Mouse (Mus musculus) thymus, adult 2 months (tissue): ENCODE results near the gene Calcoco2. TPM values are rescaled to one million over a fixed set of nuclear protein-coding genes. Genes with fewer than 3 reads are reported as not detected.
A peak's percentile ranks its signal among the peaks of the same experiment; 100 is the strongest.
"Not testable (repeated sequence)": the region's sequence is repeated elsewhere in the genome, so short reads cannot be mapped to it uniquely, and the experiment has no call there.

ENCODE experiments used
- DNase-seq: peaks from one replicate; pipeline ENCODE4 v3.0.0; 2021
- H3K27ac ChIP-seq: fragments of 200-500 bp; 2 replicates; pipeline ENCODE4 v1.5.1; 2012; ENCODE audit warnings: low read length, control low read depth; ENCODE audit not compliant: control insufficient read depth, insufficient read depth
- H3K27me3 ChIP-seq: fragments of 200-500 bp; 2 replicates; pipeline ENCODE4 v1.6.1; 2012; ENCODE audit warnings: mild to moderate bottlenecking, low read length, moderate library complexity, mixed read lengths; ENCODE audit not compliant: control insufficient read depth, insufficient read depth
- H3K36me3 ChIP-seq: fragments of 200-500 bp; 2 replicates; pipeline ENCODE4 v1.6.1; 2012; ENCODE audit warnings: mild to moderate bottlenecking, low read length, moderate library complexity; ENCODE audit not compliant: control insufficient read depth, insufficient read depth
- H3K4me1 ChIP-seq: fragments of 200-500 bp; replicated peaks from 2 replicates; pipeline ENCODE4 v1.6.1; 2012; ENCODE audit warnings: low read length; ENCODE audit not compliant: control insufficient read depth, insufficient read depth
- H3K4me3 ChIP-seq: fragments of 200-500 bp; 2 replicates; pipeline ENCODE4 v1.5.1; 2012; ENCODE audit warnings: mild to moderate bottlenecking, low read length, control low read depth, moderate library complexity; ENCODE audit not compliant: control insufficient read depth, insufficient read depth
- CTCF ChIP-seq: fragments of 200-500 bp; IDR thresholded peaks from 2 replicates; pipeline ENCODE4 v1.5.1; 2012; ENCODE audit warnings: mild to moderate bottlenecking, control low read depth, low read length, moderate library complexity, borderline replicate concordance; ENCODE audit not compliant: control insufficient read depth, poor library complexity, insufficient read depth; ENCODE audit errors: extremely low read depth
- POLR2A ChIP-seq: fragments of 200-500 bp; IDR thresholded peaks from 2 replicates; pipeline ENCODE4 v1.6.1; 2012; ENCODE audit warnings: mild to moderate bottlenecking, low read length, control low read depth, moderate library complexity; ENCODE audit not compliant: control insufficient read depth, poor library complexity, insufficient read depth; ENCODE audit errors: extremely low read depth
- WGBS: fragments of 180-500 bp; shearing (Covaris S2); methylation state at CpG from one replicate; pipeline ENCODE4 v1.1.7; 2018; 5-methylcytosine and 5-hydroxymethylcytosine counted together
- polyA plus RNA-seq: library from polyadenylated mRNA; depleted of rRNA; stranded (reverse); fragments of >200 nt; gene quantifications from 2 replicates; pipeline ENCODE4 v1.2.3, GENCODE M21; 2012

Calcoco2 gene
- polyA plus RNA-seq, 1 experiment = not detected

DNA sequence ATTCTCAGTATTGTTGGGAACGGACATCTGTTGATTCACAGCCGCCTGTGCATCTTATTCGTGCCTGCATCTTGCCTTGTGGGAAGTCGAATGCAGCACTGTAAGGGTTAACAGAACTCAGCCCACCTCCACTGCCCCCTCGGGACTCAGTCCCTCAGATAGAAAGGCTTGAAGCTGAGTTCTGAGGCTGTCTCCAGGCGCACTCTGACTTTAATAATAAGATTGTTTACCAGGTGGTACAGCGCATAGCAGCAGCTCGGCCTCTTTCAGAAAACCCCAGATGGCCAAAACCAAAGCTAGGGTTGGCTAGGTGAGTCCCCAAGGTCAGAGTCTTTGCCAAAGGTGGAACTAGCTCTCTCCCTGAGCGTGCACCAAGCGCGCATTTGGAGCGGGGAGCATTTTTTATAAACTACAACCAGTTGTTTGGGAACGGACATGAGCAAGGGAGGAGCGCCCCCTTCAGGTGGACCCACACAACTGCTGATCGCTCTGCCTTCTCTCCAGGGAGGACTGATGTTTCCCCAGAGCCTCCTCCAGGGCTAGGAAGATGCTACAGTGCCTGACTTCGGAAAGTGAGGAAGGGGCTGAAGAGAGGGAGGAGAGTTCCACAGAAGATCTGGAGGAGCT lies 21.6 kb upstream of the Calcoco2 start, which contains the start of gene Ttll6:
Gene Ttll6, plus strand, starts transcription at position 548 of the 627 bp plus-strand sequence.
- TF ChIP-seq CTCF (peak; percentile 62; the same call in 1 of the 2 replicates), POLR2A (no peak)
- Histone ChIP-seq H3K36me3 (no peaks in the 10 kb centered on the region), H3K4me1 (no peaks in the 10 kb centered on the region), H3K27ac (no peak within 1 kb of the TSS), H3K27me3 (no peaks in the 10 kb centered on the region), H3K4me3 (no peak within 1 kb of the TSS)
- 38% methylated on average over 16 of the region's 16 CpGs for WGBS
- DNase-seq = peak; percentile 23

DNA sequence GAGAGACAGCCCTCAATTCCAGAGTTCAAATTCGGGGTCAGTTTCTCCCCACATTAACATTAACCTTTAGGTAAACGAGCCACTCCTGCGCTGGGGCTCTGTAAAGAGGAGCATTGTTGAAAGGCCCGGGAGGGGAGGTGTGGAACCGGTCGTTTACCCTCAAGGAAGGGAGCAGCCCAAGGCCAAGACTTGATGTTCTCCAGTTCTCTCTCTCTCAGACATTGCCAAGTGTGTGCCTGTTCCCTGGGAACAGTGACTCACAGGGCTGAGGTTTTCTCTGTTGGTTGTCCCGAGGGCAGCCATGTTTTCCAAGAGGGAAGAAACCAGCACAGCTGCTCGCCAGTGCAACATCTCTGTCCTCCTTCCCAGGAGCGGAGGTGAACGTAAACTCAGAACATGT lies 18.8 kb upstream of the Calcoco2 start:
- H3K4me1 ChIP-seq = no peaks in the 10 kb centered on the region
- WGBS = 84% methylated on average over 10 of the region's 10 CpGs
- TF ChIP-seq CTCF (no peak), POLR2A (no peak)
- H3K27ac ChIP-seq = no peak overlapping the region
- no peak overlapping the region for H3K4me3 ChIP-seq
- DNase-seq = no peak
- no peaks in the 10 kb centered on the region for H3K36me3 ChIP-seq
- no peaks in the 10 kb centered on the region for H3K27me3 ChIP-seq

DNA sequence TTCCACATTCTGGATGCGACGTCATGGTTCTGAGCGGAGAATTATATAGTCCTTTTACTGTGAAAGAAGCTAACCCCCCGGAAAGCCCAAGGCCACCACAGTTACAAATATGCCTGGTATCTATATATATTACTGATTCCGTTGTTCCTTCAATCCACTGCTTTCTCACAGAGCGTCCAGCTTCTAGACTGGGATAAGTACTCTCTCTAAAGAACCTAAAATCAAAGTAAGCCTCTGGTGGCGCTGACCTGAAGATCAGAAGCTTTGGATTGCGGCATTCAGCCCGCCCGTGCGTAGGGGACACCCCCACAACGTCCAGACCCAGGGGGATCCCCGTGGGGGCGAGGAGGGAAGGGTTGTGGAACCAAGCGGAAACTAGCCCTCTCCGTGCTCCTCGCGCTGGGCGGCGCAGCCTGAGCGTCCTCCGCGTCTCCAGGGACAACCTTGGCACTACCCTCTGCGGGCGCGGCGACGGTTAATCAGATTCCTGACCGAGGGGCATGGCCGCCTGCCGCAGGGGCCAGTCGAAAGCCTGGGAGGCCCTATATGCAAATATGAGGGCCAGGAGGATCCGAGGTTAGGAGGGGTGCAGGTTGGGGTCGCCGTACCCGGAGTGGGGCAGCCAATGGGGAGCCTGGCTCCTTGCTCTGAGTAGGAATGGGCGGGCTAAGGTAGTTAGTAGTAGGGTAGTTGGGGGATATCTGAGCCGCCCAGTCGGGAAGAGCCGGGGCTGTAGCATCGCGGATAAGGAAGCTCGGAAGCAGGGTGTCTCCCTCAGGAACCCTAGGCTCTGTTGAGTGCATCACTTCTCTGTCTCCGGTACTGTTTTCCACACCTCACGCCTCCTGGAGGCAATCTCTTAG lies 12.5 kb upstream of the Calcoco2 start:
- H3K27ac ChIP-seq = no peak overlapping the region
- WGBS = 9% methylated on average over 45 of the region's 45 CpGs
- no peaks in the 10 kb centered on the region for H3K36me3 ChIP-seq
- no peak for TF ChIP-seq CTCF
- no peak for TF ChIP-seq POLR2A
- H3K4me3 ChIP-seq = no peak overlapping the region
- no peaks in the 10 kb centered on the region for H3K4me1 ChIP-seq
- DNase-seq = no peak
- peaks cover 7% of the 10 kb centered on the region; the same call in 1 of the 2 replicates for H3K27me3 ChIP-seq

DNA sequence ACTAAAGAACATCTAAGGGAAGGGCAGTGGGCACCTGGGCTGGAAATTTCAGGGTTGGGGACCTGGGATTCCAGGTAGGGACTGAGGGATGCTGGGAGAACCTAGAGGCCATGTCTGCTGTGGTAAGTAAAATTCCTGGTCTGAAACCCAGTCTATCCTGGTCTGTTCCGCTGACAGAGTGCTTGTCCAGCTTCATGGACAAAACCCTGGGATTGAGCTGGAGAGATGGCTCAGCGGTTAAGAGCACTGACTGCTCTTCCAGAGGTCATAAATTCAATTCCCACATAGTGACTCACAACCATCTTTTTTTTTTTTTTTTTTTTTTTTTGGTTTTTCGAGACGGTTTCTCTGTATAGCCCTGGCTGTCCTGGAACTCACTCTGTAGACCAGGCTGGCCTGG lies 11.0 kb upstream of the Calcoco2 start:
- H3K36me3 ChIP-seq, H3K27ac ChIP-seq, H3K4me3 ChIP-seq, DNase-seq, H3K4me1 ChIP-seq, H3K27me3 ChIP-seq: not testable (repeated sequence)
- 79% methylated on average over 4 of the region's 4 CpGs for WGBS

DNA sequence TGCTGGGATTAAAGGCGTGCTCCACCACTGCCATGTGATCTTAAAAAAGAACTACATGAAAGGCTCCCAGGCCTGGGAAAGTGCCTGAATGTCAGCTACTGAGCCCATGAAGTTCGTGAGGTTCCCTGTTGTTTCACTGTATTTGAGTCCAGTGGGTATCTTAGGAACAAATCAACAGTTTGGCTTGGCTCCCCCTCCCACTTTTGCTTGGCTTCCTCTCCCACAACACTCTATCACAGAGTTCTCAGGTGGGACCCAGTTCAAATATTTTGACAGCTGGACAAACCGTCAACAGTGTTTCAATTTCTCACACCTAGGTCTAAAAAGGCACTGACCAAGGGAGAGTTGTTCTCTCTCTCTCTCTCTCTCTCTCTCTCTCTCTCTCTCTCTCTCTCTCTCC lies 7.6 kb upstream of the Calcoco2 start:
- H3K27me3 ChIP-seq = peaks cover 4% of the 10 kb centered on the region; the same call in 1 of the 2 replicates
- H3K36me3 ChIP-seq = no peaks in the 10 kb centered on the region
- DNase-seq = no peak
- H3K4me3 ChIP-seq = no peak overlapping the region
- TF ChIP-seq POLR2A (no peak), CTCF (no peak)
- 74% methylated on average over 3 of the region's 3 CpGs for whole genome bisulfite sequencing
- no peak overlapping the region for H3K27ac ChIP-seq
- no peaks in the 10 kb centered on the region for H3K4me1 ChIP-seq

DNA sequence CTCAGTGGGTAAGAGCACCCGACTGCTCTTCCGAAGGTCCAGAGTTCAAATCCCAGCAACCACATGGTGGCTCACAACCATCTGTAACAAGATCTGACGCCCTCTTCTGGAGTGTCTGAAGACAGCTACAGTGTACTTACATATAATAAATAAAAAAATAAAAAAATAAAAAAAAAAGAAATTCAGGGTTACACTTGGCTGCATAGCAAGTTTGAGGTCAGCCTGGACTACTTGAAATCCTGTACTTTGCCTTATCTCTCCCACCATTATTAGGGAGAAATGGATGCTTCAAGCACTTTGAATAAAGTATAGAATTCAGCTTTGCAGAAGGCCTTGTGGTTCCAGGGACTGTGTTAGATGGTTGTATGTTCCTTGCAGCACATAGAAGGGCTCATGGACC lies 5.2 kb upstream of the Calcoco2 start:
- H3K27ac ChIP-seq, H3K4me3 ChIP-seq, H3K27me3 ChIP-seq, H3K36me3 ChIP-seq, DNase-seq, H3K4me1 ChIP-seq: not testable (repeated sequence)
- WGBS = 88% methylated on average over 3 of the region's 3 CpGs

DNA sequence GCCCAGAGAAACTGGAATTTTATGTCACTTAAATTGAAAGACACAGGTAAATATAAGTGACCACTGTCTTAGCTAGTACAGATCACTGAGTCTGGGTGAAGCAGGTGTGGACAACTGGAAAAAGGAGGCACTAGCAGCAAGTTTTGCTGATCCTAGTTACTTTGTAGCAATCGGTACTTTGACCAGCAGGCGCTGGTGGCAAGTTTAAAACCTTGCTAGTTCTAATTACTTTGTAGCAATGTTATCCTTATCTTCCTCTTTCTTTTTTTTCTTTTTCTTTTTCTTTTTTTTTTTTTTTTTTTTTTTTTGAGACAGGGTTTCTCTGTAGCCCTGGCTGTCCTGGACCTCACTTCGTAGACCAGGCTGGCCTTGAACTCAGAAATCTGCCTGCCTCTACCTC lies 4.4 kb upstream of the Calcoco2 start:
- H3K27me3 ChIP-seq = no peaks in the 10 kb centered on the region
- H3K4me1 ChIP-seq = no peaks in the 10 kb centered on the region
- no peak overlapping the region for H3K27ac ChIP-seq
- TF ChIP-seq CTCF = no peak
- TF ChIP-seq POLR2A = no peak
- no peak overlapping the region for H3K4me3 ChIP-seq
- no peak for DNase-seq
- WGBS = 89% methylated on average over 3 of the region's 3 CpGs
- no peaks in the 10 kb centered on the region for H3K36me3 ChIP-seq
